Mouse (Mus musculus) common myeloid progenitor, adult 5-6 weeks (primary cell): ENCODE measurements around the gene Pcsk1n. TPM values are rescaled to one million over a fixed set of nuclear protein-coding genes. Genes with fewer than 3 reads are reported as not detected.

Experiments
- ATAC-seq: replicated peaks from 2 replicates; pipeline ENCODE4 v1.8.0; 2016; ENCODE audit warnings: low read depth, mild to moderate bottlenecking, moderate TSS enrichment, inconsistent platforms; ENCODE audit not compliant: poor library complexity, severe bottlenecking
- total RNA-seq: library from RNA; stranded (forward); fragments of 200-1000, 187-1606 nt; gene quantifications from 2 replicates; pipeline ENCODE4 v1.2.3, GENCODE M21; 2017

Pcsk1n gene
- total RNA-seq, 1 experiment from 2014 or later = not detected

GRCm38 (mm10) chrX:7937667-7938066 is 18.0 kb downstream of the Pcsk1n start:
- ATAC-seq = no peak

GRCm38 (mm10) chrX:7945618-7946017 is 26.0 kb downstream of the Pcsk1n start:
- no peak for ATAC-seq

- ATAC-seq = no peak
Measured at GRCm38 (mm10) chrX:7947108-7947899, 27.7 kb downstream of the Pcsk1n start, which contains the start of gene Hdac6. Gene Hdac6 (minus strand): TSS chrX:7947889.

- peak; percentile 99 for ATAC-seq
Measured at GRCm38 (mm10) chrX:7947900-7948492, 28.4 kb downstream of the Pcsk1n start.

GRCm38 (mm10) chrX:7950091-7950490 is 30.5 kb downstream of the Pcsk1n start:
- no peak for ATAC-seq

GRCm38 (mm10) chrX:7958868-7959267 is 39.2 kb downstream of the Pcsk1n start:
- ATAC-seq = no peak

GRCm38 (mm10) chrX:7963829-7964626 is 44.4 kb downstream of the Pcsk1n start:
- ATAC-seq = peak; percentile 54

- ATAC-seq = no peak
Measured at GRCm38 (mm10) chrX:7966161-7966560, 46.5 kb downstream of the Pcsk1n start.

GRCm38 (mm10) chrX:7967596-7968201 is 48.1 kb downstream of the Pcsk1n start:
- peak; percentile 46 for ATAC-seq

GRCm38 (mm10) chrX:7968226-7968625 is 48.6 kb downstream of the Pcsk1n start:
- ATAC-seq = peak; percentile 26; the same call in 1 of the 2 replicates

- ATAC-seq = no peak
Measured at GRCm38 (mm10) chrX:7968899-7969298, 49.3 kb downstream of the Pcsk1n start.

GRCm38 (mm10) chrX:7971292-7971691 is 51.7 kb downstream of the Pcsk1n start:
- ATAC-seq = peak; percentile 89

Other genes starting within 250 kb of the Pcsk1n start
- gene Plp2, start 248.4 kb upstream of the Pcsk1n start, total RNA-seq = 42.5 and 44.7 TPM in 2 replicates
- 0.68 TPM in 1 of 2 replicates, not detected in the other for gene Magix, start 238.6 kb upstream of the Pcsk1n start, total RNA-seq
- 19.6 and 22.4 TPM in 2 replicates for gene Gpkow, start 222.7 kb upstream of the Pcsk1n start, total RNA-seq
- 31.1 and 31.9 TPM in 2 replicates for gene Wdr45, start 205.5 kb upstream of the Pcsk1n start, total RNA-seq
- gene Gm45208, start 197.6 kb upstream of the Pcsk1n start, total RNA-seq = not detected in 2 replicates
- 6.2 and 10.4 TPM in 2 replicates for gene Praf2, start 191.4 kb upstream of the Pcsk1n start, total RNA-seq
- gene Ccdc120, start 168.9 kb upstream of the Pcsk1n start, total RNA-seq = 5.2 and 6.8 TPM in 2 replicates
- 7.1 and 10.1 TPM in 2 replicates for gene Tfe3, start 157.3 kb upstream of the Pcsk1n start, total RNA-seq
- gene Gripap1, start 130.1 kb upstream of the Pcsk1n start, total RNA-seq = 73.1 and 85.8 TPM in 2 replicates
- 0.91 TPM in 1 of 2 replicates, not detected in the other for gene Kcnd1, start 97.5 kb upstream of the Pcsk1n start, total RNA-seq
- gene Otud5, start 78.5 kb upstream of the Pcsk1n start, total RNA-seq = 57.0 and 57.9 TPM in 2 replicates
- 2.2 and 5.0 TPM in 2 replicates for gene Pim2, start 41.6 kb upstream of the Pcsk1n start, total RNA-seq
- 10.5 and 13.2 TPM in 2 replicates for gene Slc35a2, start 35.8 kb upstream of the Pcsk1n start, total RNA-seq
- 156 and 162 TPM in 2 replicates for gene Pqbp1, start 20.6 kb upstream of the Pcsk1n start, total RNA-seq
- gene Timm17b, start 20.5 kb upstream of the Pcsk1n start, total RNA-seq = 42.2 and 54.8 TPM in 2 replicates
- not detected in 2 replicates for gene Gm10491, start 12.0 kb upstream of the Pcsk1n start, total RNA-seq
- not detected in 2 replicates for gene Gm10490, start 10.3 kb upstream of the Pcsk1n start, total RNA-seq
- not detected in 2 replicates for gene Eras, start 8.8 kb downstream of the Pcsk1n start, total RNA-seq
- 11.0 and 13.1 TPM in 2 replicates for gene Hdac6, start 28.1 kb downstream of the Pcsk1n start, total RNA-seq
- gene Gata1, start 58.2 kb downstream of the Pcsk1n start, total RNA-seq = 46.7 and 51.4 TPM in 2 replicates
- not detected in 2 replicates for gene Glod5, start 98.7 kb downstream of the Pcsk1n start, total RNA-seq
- gene Suv39h1, start 154.9 kb downstream of the Pcsk1n start, total RNA-seq = 60.0 and 70.0 TPM in 2 replicates
- gene Was, start 170.7 kb downstream of the Pcsk1n start, total RNA-seq = 68.8 and 74.5 TPM in 2 replicates
- 25.8 and 29.6 TPM in 2 replicates for gene Wdr13, start 213.1 kb downstream of the Pcsk1n start, total RNA-seq
- 1,314 and 1,321 TPM in 2 replicates for gene Rbm3, start 226.1 kb downstream of the Pcsk1n start, total RNA-seq